Mouse (Mus musculus): ENCODE measurements around the gene Gm21861.
"Not testable (repeated sequence)": the region's sequence is repeated elsewhere in the genome, so short reads cannot be mapped to it uniquely, and the experiment has no call there.

Gm21861 gene

DNA sequence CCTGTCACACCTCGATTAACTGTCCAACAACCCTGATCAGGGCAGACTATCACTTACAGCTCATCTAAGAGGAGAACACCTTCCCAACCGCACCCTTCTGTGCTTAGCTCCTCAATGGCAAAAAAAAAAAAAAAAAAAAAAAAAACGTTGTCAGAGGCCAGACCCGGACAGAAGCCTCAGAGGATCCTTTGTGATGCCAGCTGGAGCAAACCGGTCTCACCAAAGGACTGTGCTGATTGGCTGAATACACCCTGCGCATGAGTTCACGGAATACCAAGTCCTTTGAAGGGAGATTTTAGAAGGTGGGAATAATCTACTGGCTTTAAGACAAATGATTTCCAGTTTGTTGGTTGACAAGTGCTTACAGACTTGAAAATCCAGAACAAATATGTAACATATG is at the start of gene Gm21861:
TSS of gene Gm21861 (minus strand) at position 101 of the 400 bp plus-strand sequence.
- not testable (repeated sequence) for DNase-seq (ENCODE audit: low read depth)

Measured in induced T-regulatory cell, adult 2 months (primary cell).